8 mouse cellular contexts compared by ENCODE assay signal in the genomic region with DNA sequence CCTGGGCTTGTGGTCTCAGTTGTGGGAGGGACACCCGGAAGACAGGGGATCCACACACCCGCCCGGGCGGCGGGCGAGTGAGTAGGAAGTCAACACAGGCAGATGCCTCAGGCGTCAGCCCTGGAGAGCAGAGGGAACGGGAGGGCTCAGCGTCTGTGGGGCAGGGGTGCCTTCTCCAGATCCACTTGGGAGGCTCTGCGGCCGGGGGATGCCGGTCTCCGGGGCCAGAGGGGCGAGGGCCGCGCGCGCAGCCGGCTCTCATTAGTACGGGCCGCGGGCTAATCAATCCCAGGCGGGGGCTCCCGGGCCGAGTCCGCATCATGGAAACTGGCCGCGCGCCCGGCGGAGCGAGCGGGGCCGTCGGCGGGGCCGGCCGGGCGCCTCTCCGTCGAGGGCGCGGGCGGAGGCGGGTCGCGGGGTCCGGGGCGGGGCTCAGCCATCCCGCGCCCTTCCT. TPM values are rescaled to one million over a fixed set of nuclear protein-coding genes. Genes with fewer than 3 reads are reported as not detected.
DNase-seq lines count a peak whose midpoint lies in the region; ATAC-seq lines count a peak whose summit lies in the region.

No protein-coding gene starts in this region.

- H3K4me2 ChIP-seq in neural tube, embryonic 12.5 days (replicated peaks), result peak overlapping the region; percentile 88

- H3K9me3 ChIP-seq in forebrain, embryonic 10.5 days, result no peaks in the 10 kb centered on the region
- no peaks in the 10 kb centered on the region for H3K9me3 ChIP-seq in hindbrain, embryonic 10.5 days
- H3K9me3 ChIP-seq in neural tube, embryonic 12.5 days, result no peaks in the 10 kb centered on the region

- peaks cover 100% of the 10 kb centered on the region for H3K27me3 ChIP-seq in forebrain, embryonic 10.5 days (ENCODE audit: poor library complexity, severe bottlenecking)
- peaks cover 100% of the 10 kb centered on the region for H3K27me3 ChIP-seq in hindbrain, embryonic 10.5 days (ENCODE audit: insufficient read depth, poor library complexity, severe bottlenecking)
- H3K27me3 ChIP-seq in neural tube, embryonic 12.5 days (replicated peaks), result peaks cover 94% of the 10 kb centered on the region

- H3K36me3 ChIP-seq in forebrain, embryonic 10.5 days (replicated peaks), result peaks cover 28% of the 10 kb centered on the region
- H3K36me3 ChIP-seq in hindbrain, embryonic 10.5 days, result peaks cover 27% of the 10 kb centered on the region
- H3K36me3 ChIP-seq in neural tube, embryonic 12.5 days, result peaks cover 24% of the 10 kb centered on the region

- peak overlapping the region; percentile 63 for H3K4me3 ChIP-seq in forebrain, embryonic 10.5 days
- peak overlapping the region; percentile 62 for H3K4me3 ChIP-seq in hindbrain, embryonic 10.5 days
- H3K4me3 ChIP-seq in neural tube, embryonic 12.5 days, result peak overlapping the region; percentile 44

- peak; percentile 75 for DNase-seq in kidney, adult 18-20 months
- no peak for DNase-seq in kidney, adult 9 months
- peak; percentile 59 for DNase-seq in forebrain, embryonic 10.5 days (ENCODE audit: extremely low spot score, low spot score)
- peak; percentile 61 for DNase-seq in hindbrain, embryonic 10.5 days (ENCODE audit: low spot score)
- DNase-seq in liver, result peak; percentile 40
- DNase-seq in left cerebral cortex, adult 11 months (ENCODE audit: low spot score), result no peak
- DNase-seq in layer of hippocampus, postnatal 14 days (ENCODE audit: low spot score in 2 of 2), result no peak

- H3K27ac ChIP-seq in forebrain, embryonic 10.5 days, result peak overlapping the region; percentile 83
- H3K27ac ChIP-seq in hindbrain, embryonic 10.5 days, result peak overlapping the region; percentile 82
- no peak overlapping the region for H3K27ac ChIP-seq in neural tube, embryonic 12.5 days

- peak overlapping the region; percentile 56 for H3K9ac ChIP-seq in neural tube, embryonic 12.5 days

- no peak for ATAC-seq in neural tube, embryonic 12.5 days (ENCODE audit: low FRiP score, low read depth)

- H3K4me1 ChIP-seq in forebrain, embryonic 10.5 days, result peaks cover 87% of the 10 kb centered on the region
- H3K4me1 ChIP-seq in hindbrain, embryonic 10.5 days (replicated peaks), result peaks cover 82% of the 10 kb centered on the region
- peaks cover 51% of the 10 kb centered on the region for H3K4me1 ChIP-seq in neural tube, embryonic 12.5 days

- whole genome bisulfite sequencing in forebrain, embryonic 10.5 days, result 2% methylated on average over 47 of the region's 51 CpGs
- under 1% methylated on average over 51 of the region's 51 CpGs for WGBS in hindbrain, embryonic 10.5 days
- WGBS in neural tube, embryonic 12.5 days, result 2% methylated on average over 51 of the region's 51 CpGs

RNA-seq across cellular contexts. Expression of gene Tmem200b, which starts 1.4 kb away (rescaled TPM):
- polyA plus RNA-seq in forebrain, embryonic 10.5 days (2016; fragmentation: Nextera tagmentation; extraction: Ambion mirVana), result 0.84 and 1.7 TPM in 2 replicates
- polyA plus RNA-seq in hindbrain, embryonic 10.5 days (2016; fragmentation: Nextera tagmentation; extraction: Ambion mirVana), result 0.73 and 1.1 TPM in 2 replicates
- polyA plus RNA-seq in neural tube, embryonic 12.5 days (2016; fragmentation: Nextera tagmentation; extraction: Ambion mirVana), result 0.79 and 0.82 TPM in 2 replicates
- total RNA-seq in layer of hippocampus, postnatal 14 days (2021), result 1 to 10 TPM; 2.2 to 2.3 TPM

RNA-seq across cellular contexts. Expression of gene Srsf4, which starts 46.8 kb away (rescaled TPM):
- polyA plus RNA-seq in forebrain, embryonic 10.5 days (2016; fragmentation: Nextera tagmentation; extraction: Ambion mirVana), result 152 and 155 TPM in 2 replicates
- polyA plus RNA-seq in hindbrain, embryonic 10.5 days (2016; fragmentation: Nextera tagmentation; extraction: Ambion mirVana), result 139 and 141 TPM in 2 replicates
- polyA plus RNA-seq in neural tube, embryonic 12.5 days (2016; fragmentation: Nextera tagmentation; extraction: Ambion mirVana), result 145 and 150 TPM in 2 replicates
- 10 to 100 TPM; 68.6 to 70.3 TPM for total RNA-seq in layer of hippocampus, postnatal 14 days (2021)

Comparison
In these comparisons a context has a peak if more than half of its experiments do, and no peak if none do; other contexts are left out.
1. DNase-seq: peak in kidney, adult 18-20 months (single experiment), forebrain, embryonic 10.5 days (single experiment), hindbrain, embryonic 10.5 days (single experiment) and liver (single experiment); none in kidney, adult 9 months (single experiment), left cerebral cortex, adult 11 months (single experiment) and layer of hippocampus, postnatal 14 days (0 of 2).
2. Peak in every context shown above with its lines, with median percentiles within 50 percentile points of each other: H3K4me3 ChIP-seq.